Mouse (Mus musculus) midbrain, embryonic 12.5 days (tissue): ENCODE results near the gene Fastk. TPM values are rescaled to one million over a fixed set of nuclear protein-coding genes. Genes with fewer than 3 reads are reported as not detected.
"Not testable (repeated sequence)": the region's sequence is repeated elsewhere in the genome, so short reads cannot be mapped to it uniquely, and the experiment has no call there.

Source experiments
- ATAC-seq: fragments of 200-750 bp; cut with Nextera tagmentation; 2 replicates; pipeline ENCODE4 v1.8.0; 2017; ENCODE audit warnings: low read depth, moderate TSS enrichment, moderate library complexity; ENCODE audit not compliant: low FRiP score
- H3K27ac ChIP-seq: fragments of 300-500 bp; sonication (generic); replicated peaks from 2 replicates; pipeline ENCODE4 v1.5.1; 2016; ENCODE audit warnings: mild to moderate bottlenecking
- H3K27me3 ChIP-seq: fragments of 300-500 bp; sonication (generic); 2 replicates; pipeline ENCODE4 v1.6.1; 2016; ENCODE audit warnings: mild to moderate bottlenecking
- H3K36me3 ChIP-seq: fragments of 300-500 bp; sonication (generic); 2 replicates; pipeline ENCODE4 v1.6.1; 2016
- H3K4me1 ChIP-seq: fragments of 300-500 bp; sonication (generic); 2 replicates; pipeline ENCODE4 v1.6.1; 2016
- H3K4me2 ChIP-seq: fragments of 300-500 bp; sonication (generic); replicated peaks from 2 replicates; pipeline ENCODE4 v1.6.1; 2016; ENCODE audit warnings: mild to moderate bottlenecking, moderate library complexity
- H3K4me3 ChIP-seq: fragments of 300-500 bp; sonication (generic); 2 replicates; pipeline ENCODE4 v1.5.1; 2016; ENCODE audit warnings: mild to moderate bottlenecking
- H3K9ac ChIP-seq: fragments of 300-500 bp; sonication (generic); replicated peaks from 2 replicates; pipeline ENCODE4 v1.6.1; 2016; ENCODE audit warnings: mild to moderate bottlenecking, moderate library complexity
- H3K9me3 ChIP-seq: fragments of 300-500 bp; sonication (generic); 2 replicates; pipeline ENCODE4 v1.6.1; 2016; ENCODE audit warnings: mild to moderate bottlenecking
- WGBS: fragments of 180-500 bp; shearing (Covaris S2); methylation state at CpG from one replicate; pipeline ENCODE4 v1.1.7; 2016; 5-methylcytosine and 5-hydroxymethylcytosine counted together
- polyA plus RNA-seq: library from polyadenylated mRNA; unstranded; fragments of >200 nt; fragmentation: Nextera tagmentation; extraction: Ambion mirVana; gene quantifications from 2 replicates; pipeline ENCODE4 v1.2.1, GENCODE M21; 2016

Gene Fastk
- polyA plus RNA-seq, 1 experiment from 2014 or later = 116 TPM

GRCm38 (mm10) chr5:24399686-24400085 is 45.4 kb downstream of the Fastk start:
- Histone ChIP-seq H3K4me1 (peaks cover 5% of the 10 kb centered on the region; the same call in 1 of the 2 replicates), H3K27ac (no peak overlapping the region), H3K4me3 (no peak overlapping the region), H3K36me3 (peaks cover 41% of the 10 kb centered on the region), H3K4me2 (no peak overlapping the region), H3K9ac (no peak overlapping the region), H3K27me3 (no peaks in the 10 kb centered on the region), H3K9me3 (no peaks in the 10 kb centered on the region)
- ATAC-seq = no peak
- WGBS = 88% methylated on average over 10 of the region's 10 CpGs

DNA sequence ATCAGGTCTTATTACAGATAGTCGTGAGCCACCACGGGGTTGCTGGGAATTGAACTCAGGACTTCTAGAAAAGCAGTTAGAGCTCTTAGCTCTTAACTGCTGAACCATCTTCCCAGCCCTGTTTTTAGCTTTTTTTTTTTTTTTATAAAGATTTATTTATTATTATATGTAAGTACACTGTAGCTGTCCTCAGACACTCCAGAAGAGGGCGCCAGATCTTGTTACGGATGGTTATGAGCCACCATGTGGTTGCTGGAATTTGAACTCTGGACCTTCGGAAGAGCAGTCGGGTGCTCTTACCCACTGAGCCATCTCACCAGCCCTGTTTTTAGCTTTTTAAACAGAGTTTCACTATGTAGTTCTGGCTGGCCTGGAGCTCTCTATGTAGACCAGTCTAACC is 48.8 kb downstream of the Fastk start:
- not testable (repeated sequence) for H3K27me3 ChIP-seq, H3K4me2 ChIP-seq, H3K9me3 ChIP-seq, ATAC-seq, H3K27ac ChIP-seq, H3K9ac ChIP-seq, H3K4me1 ChIP-seq, H3K4me3 ChIP-seq
- 85% methylated on average over 6 of the region's 6 CpGs for WGBS
- peaks cover 13% of the 10 kb centered on the region; the same call in 1 of the 2 replicates for H3K36me3 ChIP-seq

DNA sequence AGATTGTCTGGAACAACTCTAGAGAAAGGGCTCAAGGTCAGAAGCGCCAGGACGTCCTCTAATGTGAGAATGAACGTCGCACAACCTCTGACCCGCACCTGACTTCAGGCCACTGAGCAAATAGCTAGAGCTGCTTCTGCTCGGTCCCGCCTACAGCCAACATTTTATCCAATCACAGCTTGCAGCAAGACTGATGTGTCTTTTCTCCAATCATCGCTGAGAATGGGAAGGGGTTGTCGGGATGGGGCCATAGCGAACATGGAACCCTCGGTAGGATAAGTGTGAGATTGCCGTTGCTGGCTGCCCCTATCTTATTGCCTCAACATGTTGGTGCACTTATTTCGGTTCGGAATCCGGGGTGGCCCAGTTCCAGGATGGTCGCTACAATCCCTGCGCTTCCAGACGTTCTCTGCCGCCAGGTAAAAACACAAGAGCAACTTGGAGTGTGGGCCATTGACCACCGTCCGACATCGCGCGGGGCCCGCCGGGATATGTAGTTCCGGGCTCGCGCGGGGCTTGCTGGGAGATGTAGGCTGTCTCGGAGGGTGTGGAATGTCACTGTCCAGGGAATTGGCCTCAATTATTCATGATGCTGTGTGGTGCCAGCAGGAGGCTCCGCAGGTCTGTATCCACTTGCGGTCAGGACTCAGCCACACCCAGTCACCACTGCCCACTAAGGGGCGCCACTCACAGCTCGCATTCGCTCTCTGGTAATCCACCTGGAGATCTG is 50.8 kb downstream of the Fastk start:
- peak overlapping the region; percentile 48 for H3K4me2 ChIP-seq
- peak; percentile 98 for ATAC-seq
- 1% methylated on average over 36 of the region's 36 CpGs for WGBS

DNA sequence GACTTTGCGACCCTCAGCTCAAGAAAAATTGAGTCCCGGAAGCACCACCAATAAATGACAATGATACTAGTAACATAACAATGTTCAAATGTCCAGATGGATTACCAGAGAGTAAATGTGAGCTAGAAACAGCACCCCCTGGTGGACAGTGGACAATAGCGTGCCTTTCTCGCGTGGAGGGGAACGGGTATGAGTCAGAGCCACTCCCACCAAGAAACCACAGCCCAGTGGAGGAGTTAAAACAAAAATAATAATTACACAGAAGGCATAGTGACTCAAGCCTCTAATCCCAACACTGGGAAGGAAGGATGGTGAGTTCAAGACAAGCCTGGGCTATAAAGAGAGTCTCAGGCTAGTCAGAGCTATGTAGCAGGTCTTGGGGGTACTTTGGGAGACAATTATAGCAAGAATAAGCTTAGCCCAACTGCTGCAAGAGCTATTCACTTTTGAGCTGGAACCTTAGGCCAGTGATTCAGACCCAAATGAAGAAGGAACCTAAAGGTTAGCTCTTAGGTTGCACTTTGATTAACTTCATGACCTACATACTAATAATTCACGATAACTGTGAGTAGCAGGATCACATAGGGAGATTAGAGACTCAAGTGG is 51.6 kb downstream of the Fastk start, which contains the start of gene Abcb8:
Gene Abcb8, plus strand, starts transcription at position 272 of the 606 bp plus-strand sequence.
- no peaks in the 10 kb centered on the region for H3K36me3 ChIP-seq
- peaks cover 25% of the 10 kb centered on the region for H3K27me3 ChIP-seq
- peak within 1 kb of the TSS; percentile 52 for H3K4me3 ChIP-seq
- peak within 1 kb of the TSS; percentile 48 for H3K4me2 ChIP-seq
- H3K4me1 ChIP-seq = peaks cover 11% of the 10 kb centered on the region
- no peak for ATAC-seq
- peak within 1 kb of the TSS; percentile 52 for H3K27ac ChIP-seq
- whole genome bisulfite sequencing = 25% methylated on average over 7 of the region's 7 CpGs
- H3K9me3 ChIP-seq = no peaks in the 10 kb centered on the region
- peak within 1 kb of the TSS; percentile 41 for H3K9ac ChIP-seq

More for the DNA sequence above, 50.8 kb downstream of the Fastk start:
- H3K27me3 ChIP-seq = peaks cover 17% of the 10 kb centered on the region
- no peaks in the 10 kb centered on the region for H3K9me3 ChIP-seq
- no peaks in the 10 kb centered on the region for H3K36me3 ChIP-seq
- H3K4me3 ChIP-seq = peak overlapping the region; percentile 52
- H3K27ac ChIP-seq = peak overlapping the region; percentile 52
- H3K9ac ChIP-seq = peak overlapping the region; percentile 41
- H3K4me1 ChIP-seq = peaks cover 10% of the 10 kb centered on the region

GRCm38 (mm10) chr5:24392724-24393123 is 52.4 kb downstream of the Fastk start:
- no peak for ATAC-seq

DNA sequence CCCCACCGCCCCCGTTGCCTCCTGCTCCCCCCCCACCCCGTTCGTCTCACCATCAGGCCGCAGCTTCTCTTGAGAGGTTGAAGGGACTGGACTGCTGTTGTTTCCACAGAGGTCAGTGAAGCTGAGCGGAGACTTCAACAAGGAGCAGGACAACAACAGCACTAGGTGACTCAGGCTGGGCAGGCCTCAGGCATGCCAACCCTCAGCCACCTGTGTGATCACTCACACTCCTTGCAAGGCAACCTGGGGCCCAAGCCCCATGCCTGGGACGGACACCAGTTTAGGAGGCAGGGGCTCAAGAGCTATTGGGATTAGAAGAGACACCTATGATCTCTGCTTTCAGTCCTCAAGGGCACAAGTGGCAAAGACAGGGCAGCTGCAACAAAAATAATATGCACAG is 53.2 kb downstream of the Fastk start, which contains the start of gene Atg9b:
Gene Atg9b, minus strand, starts transcription at position 280 of the 400 bp plus-strand sequence.
- no peak within 1 kb of the TSS for H3K4me3 ChIP-seq
- peaks cover 41% of the 10 kb centered on the region for H3K27me3 ChIP-seq
- ATAC-seq = no peak
- peaks cover 26% of the 10 kb centered on the region for H3K4me1 ChIP-seq
- no peak within 1 kb of the TSS for H3K9ac ChIP-seq
- no peaks in the 10 kb centered on the region for H3K9me3 ChIP-seq
- 83% methylated on average over 7 of the region's 7 CpGs for WGBS
- no peak within 1 kb of the TSS for H3K27ac ChIP-seq
- H3K4me2 ChIP-seq = no peak within 1 kb of the TSS
- H3K36me3 ChIP-seq = no peaks in the 10 kb centered on the region

More at GRCm38 (mm10) chr5:24392724-24393123, 52.4 kb downstream of the Fastk start:
- Histone ChIP-seq H3K27me3 (peaks cover 33% of the 10 kb centered on the region), H3K4me1 (peaks cover 19% of the 10 kb centered on the region), H3K4me2 (no peak overlapping the region), H3K9ac (no peak overlapping the region), H3K9me3 (no peaks in the 10 kb centered on the region), H3K27ac (no peak overlapping the region), H3K4me3 (no peak overlapping the region), H3K36me3 (no peaks in the 10 kb centered on the region)
- 83% methylated on average over 7 of the region's 7 CpGs for WGBS

DNA sequence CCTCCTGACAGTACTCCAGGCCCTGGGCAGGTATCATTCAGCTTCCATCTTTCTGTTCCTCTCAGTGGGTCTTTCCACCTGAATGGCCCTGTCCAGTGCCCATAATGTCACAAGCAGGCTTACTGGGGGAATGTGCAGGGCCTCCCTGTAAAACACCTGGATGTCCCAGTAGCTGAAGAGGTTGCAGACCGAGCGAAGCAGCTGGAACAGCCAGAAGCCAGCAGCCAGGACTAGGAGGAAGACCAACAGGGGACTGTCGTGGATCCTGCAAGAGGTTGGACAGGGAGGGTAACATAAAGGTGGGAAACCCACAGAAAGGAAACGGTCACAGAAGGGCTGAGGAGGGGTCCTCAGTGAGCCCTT is 55.4 kb downstream of the Fastk start:
- 81% methylated on average over 4 of the region's 4 CpGs for WGBS
- H3K27me3 ChIP-seq = peaks cover 63% of the 10 kb centered on the region
- no peak overlapping the region for H3K4me2 ChIP-seq
- H3K9me3 ChIP-seq = no peaks in the 10 kb centered on the region
- H3K9ac ChIP-seq = no peak overlapping the region; the same call in 1 of the 2 replicates
- H3K36me3 ChIP-seq = no peaks in the 10 kb centered on the region
- no peak overlapping the region for H3K27ac ChIP-seq
- H3K4me1 ChIP-seq = peaks cover 22% of the 10 kb centered on the region
- H3K4me3 ChIP-seq = no peak overlapping the region
- ATAC-seq = no peak

GRCm38 (mm10) chr5:24389011-24389657 is 56.0 kb downstream of the Fastk start:
- H3K4me2 ChIP-seq = no peak overlapping the region
- no peaks in the 10 kb centered on the region for H3K9me3 ChIP-seq
- no peak for ATAC-seq
- no peaks in the 10 kb centered on the region for H3K36me3 ChIP-seq
- peaks cover 65% of the 10 kb centered on the region for H3K27me3 ChIP-seq
- WGBS = 53% methylated on average over 7 of the region's 7 CpGs
- peaks cover 22% of the 10 kb centered on the region for H3K4me1 ChIP-seq
- H3K9ac ChIP-seq = no peak overlapping the region; the same call in 1 of the 2 replicates
- no peak overlapping the region for H3K4me3 ChIP-seq
- no peak overlapping the region for H3K27ac ChIP-seq

Other genes starting within 250 kb of the Fastk start
- gene Kcnh2, start 93.7 kb downstream of the Fastk start, polyA plus RNA-seq = 18.0 and 18.5 TPM in 2 replicates
- 7.1 and 9.2 TPM in 2 replicates for gene Nos3, start 80.5 kb downstream of the Fastk start, polyA plus RNA-seq
- 0.35 and 0.46 TPM in 2 replicates for gene Atg9b, start 53.1 kb downstream of the Fastk start, polyA plus RNA-seq
- gene Abcb8, start 51.6 kb downstream of the Fastk start, polyA plus RNA-seq = 47.1 and 48.0 TPM in 2 replicates
- gene Asic3, start 31.9 kb downstream of the Fastk start, polyA plus RNA-seq = 0.17 and 0.27 TPM in 2 replicates
- gene Cdk5, start 21.8 kb downstream of the Fastk start, polyA plus RNA-seq = 64.1 and 76.9 TPM in 2 replicates
- gene Slc4a2, start 21.4 kb downstream of the Fastk start, polyA plus RNA-seq = 32.7 and 35.7 TPM in 2 replicates
- gene Tmub1, start 2.6 kb upstream of the Fastk start, polyA plus RNA-seq = 31.8 and 35.4 TPM in 2 replicates
- gene Agap3, start 6.9 kb upstream of the Fastk start, polyA plus RNA-seq = 60.4 and 64.6 TPM in 2 replicates
- 0.10 and 0.18 TPM in 2 replicates for gene Gbx1, start 81.9 kb upstream of the Fastk start, polyA plus RNA-seq
- gene Asb10, start 95.7 kb upstream of the Fastk start, polyA plus RNA-seq = 0.16 and 0.19 TPM in 2 replicates
- gene 4931409K22Rik, start 111.5 kb upstream of the Fastk start, polyA plus RNA-seq = 0.06 and 0.09 TPM in 2 replicates
- gene Abcf2, start 132.2 kb upstream of the Fastk start, polyA plus RNA-seq = 126 TPM in 2 replicates
- 18.3 and 22.1 TPM in 2 replicates for gene Chpf2, start 141.5 kb upstream of the Fastk start, polyA plus RNA-seq
- 108 and 120 TPM in 2 replicates for gene Smarcd3, start 179.1 kb upstream of the Fastk start, polyA plus RNA-seq
- 37.3 and 37.6 TPM in 2 replicates for gene Nub1, start 240.2 kb upstream of the Fastk start, polyA plus RNA-seq